ENCODE assay signal across 5 mouse cellular contexts in the genomic region with DNA sequence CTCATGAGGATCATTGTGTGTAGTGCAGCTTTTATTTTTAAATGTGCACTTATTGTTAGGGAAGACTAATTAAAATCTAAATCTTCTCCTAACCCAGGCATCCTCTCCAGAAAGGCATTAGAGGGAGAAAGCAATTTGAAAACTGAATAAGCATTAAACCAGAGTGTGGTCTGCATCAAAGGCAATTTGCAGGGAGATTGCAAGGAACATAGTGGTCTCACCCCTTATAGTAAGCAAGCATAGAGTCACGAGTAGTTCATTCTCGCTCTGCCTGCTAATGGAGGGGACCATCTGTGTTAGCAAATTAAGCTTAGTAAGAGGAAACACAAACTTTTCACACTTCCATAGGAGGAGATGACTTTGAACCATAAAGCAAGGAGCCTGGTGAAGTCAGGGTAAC.
DNase-seq lines count a peak whose midpoint lies in the region; ATAC-seq and TF ChIP-seq lines count a peak whose summit lies in the region.
"Not testable (repeated sequence)": the region's sequence is repeated elsewhere in the genome, so short reads cannot be mapped to it uniquely, and the experiment has no call there.

No protein-coding gene starts in this region.

- not testable (repeated sequence) for H3K4me2 ChIP-seq in forebrain, embryonic 11.5 days (ENCODE audit: low read depth, low read length, severe bottlenecking); hindbrain, embryonic 16.5 days (ENCODE audit: low read length); hindbrain, postnatal 0 days (ENCODE audit: low read depth, low read length); neural tube, embryonic 15.5 days

- H3K27ac ChIP-seq in forebrain, embryonic 11.5 days (ENCODE audit: low read depth, low read length); hindbrain, embryonic 16.5 days (ENCODE audit: low read depth, low read length); hindbrain, postnatal 0 days; neural tube, embryonic 15.5 days (replicated peaks): not testable (repeated sequence)

- DNase-seq in brain, embryonic 14.5 days (ENCODE audit: low read depth), result peak; percentile 2
- not testable (repeated sequence) for DNase-seq in forebrain, embryonic 11.5 days (ENCODE audit: low spot score); hindbrain, postnatal 0 days (ENCODE audit: low spot score)

- ATAC-seq in forebrain, embryonic 11.5 days (replicated peaks; ENCODE audit: low FRiP score), result 0 out of 2 replicates have a peak, but pooled peaks have one; percentile 24
- peak; percentile 52; the same call in 1 of the 2 replicates for ATAC-seq in hindbrain, embryonic 16.5 days
- 0 out of 2 replicates have a peak, but pooled peaks have one; percentile 24 for ATAC-seq in hindbrain, postnatal 0 days
- ATAC-seq in neural tube, embryonic 15.5 days (ENCODE audit: low FRiP score), result peak; percentile 74

- whole genome bisulfite sequencing in forebrain, embryonic 11.5 days, result 42% methylated on average over 2 of the region's 2 CpGs
- WGBS in hindbrain, embryonic 16.5 days, result 73% methylated on average over 2 of the region's 2 CpGs
- 85% methylated on average over 2 of the region's 2 CpGs for WGBS in hindbrain, postnatal 0 days
- WGBS in neural tube, embryonic 15.5 days, result 56% methylated on average over 2 of the region's 2 CpGs

- H3K4me3 ChIP-seq in forebrain, embryonic 11.5 days (ENCODE audit: low read depth, low read length); hindbrain, embryonic 16.5 days (ENCODE audit: low read length); hindbrain, postnatal 0 days (ENCODE audit: low read length); neural tube, embryonic 15.5 days (replicated peaks): not testable (repeated sequence)

- not testable (repeated sequence) for TF ChIP-seq POLR2A in brain, embryonic 14.5 days (IDR thresholded peaks at IDR 0.05; ENCODE audit: borderline replicate concordance, extremely low read depth, insufficient read depth, insufficient read length, poor library complexity, severe bottlenecking)

- H3K9ac ChIP-seq in forebrain, embryonic 11.5 days (ENCODE audit: low read length); hindbrain, embryonic 16.5 days (ENCODE audit: low read depth, low read length); hindbrain, postnatal 0 days (replicated peaks; ENCODE audit: low read length); neural tube, embryonic 15.5 days (replicated peaks): not testable (repeated sequence)

- not testable (repeated sequence) for H3K36me3 ChIP-seq in forebrain, embryonic 11.5 days (ENCODE audit: control insufficient read depth, insufficient read depth, low read length); hindbrain, embryonic 16.5 days (ENCODE audit: control insufficient read depth, insufficient read depth, low read length); hindbrain, postnatal 0 days (ENCODE audit: insufficient read depth, low read length); neural tube, embryonic 15.5 days

- H3K4me1 ChIP-seq in forebrain, embryonic 11.5 days (replicated peaks; ENCODE audit: control insufficient read depth, insufficient read depth, low read length); hindbrain, embryonic 16.5 days (ENCODE audit: control insufficient read depth, insufficient read depth, low read depth, low read length); hindbrain, postnatal 0 days (ENCODE audit: insufficient read depth, low read length); neural tube, embryonic 15.5 days: not testable (repeated sequence)

- not testable (repeated sequence) for TF ChIP-seq CTCF in brain, embryonic 14.5 days (IDR thresholded peaks at IDR 0.05; ENCODE audit: borderline replicate concordance, extremely low read depth, insufficient read depth, insufficient read length); hindbrain, postnatal 0 days (IDR thresholded peaks at IDR 0.05; ENCODE audit: low read depth)

- not testable (repeated sequence) for H3K27me3 ChIP-seq in forebrain, embryonic 11.5 days (ENCODE audit: control insufficient read depth, insufficient read depth, low read length); hindbrain, embryonic 16.5 days (replicated peaks; ENCODE audit: control insufficient read depth, insufficient read depth, low read length); hindbrain, postnatal 0 days (ENCODE audit: insufficient read depth, low read length); neural tube, embryonic 15.5 days (replicated peaks)

- not testable (repeated sequence) for H3K9me3 ChIP-seq in forebrain, embryonic 11.5 days (ENCODE audit: control insufficient read depth, low read length); hindbrain, embryonic 16.5 days (ENCODE audit: control insufficient read depth, low read length); hindbrain, postnatal 0 days (ENCODE audit: low read length); neural tube, embryonic 15.5 days (replicated peaks)

Comparison
In these comparisons a context has a peak if more than half of its experiments do, and no peak if none do; other contexts are left out.
1. ATAC-seq: peak in every context shown above with its lines; median percentile 74 in neural tube, embryonic 15.5 days; 52 in hindbrain, embryonic 16.5 days; 24 in forebrain, embryonic 11.5 days; 24 in hindbrain, postnatal 0 days.